Mouse (Mus musculus): ENCODE measurements around the gene Traf3. TPM values are rescaled to one million over a fixed set of nuclear protein-coding genes. Genes with fewer than 3 reads are reported as not detected.

Traf3 gene
- 10 to 100 TPM; 12.5 to 19.0 (median 15.3) TPM for total RNA-seq (2022)

DNA sequence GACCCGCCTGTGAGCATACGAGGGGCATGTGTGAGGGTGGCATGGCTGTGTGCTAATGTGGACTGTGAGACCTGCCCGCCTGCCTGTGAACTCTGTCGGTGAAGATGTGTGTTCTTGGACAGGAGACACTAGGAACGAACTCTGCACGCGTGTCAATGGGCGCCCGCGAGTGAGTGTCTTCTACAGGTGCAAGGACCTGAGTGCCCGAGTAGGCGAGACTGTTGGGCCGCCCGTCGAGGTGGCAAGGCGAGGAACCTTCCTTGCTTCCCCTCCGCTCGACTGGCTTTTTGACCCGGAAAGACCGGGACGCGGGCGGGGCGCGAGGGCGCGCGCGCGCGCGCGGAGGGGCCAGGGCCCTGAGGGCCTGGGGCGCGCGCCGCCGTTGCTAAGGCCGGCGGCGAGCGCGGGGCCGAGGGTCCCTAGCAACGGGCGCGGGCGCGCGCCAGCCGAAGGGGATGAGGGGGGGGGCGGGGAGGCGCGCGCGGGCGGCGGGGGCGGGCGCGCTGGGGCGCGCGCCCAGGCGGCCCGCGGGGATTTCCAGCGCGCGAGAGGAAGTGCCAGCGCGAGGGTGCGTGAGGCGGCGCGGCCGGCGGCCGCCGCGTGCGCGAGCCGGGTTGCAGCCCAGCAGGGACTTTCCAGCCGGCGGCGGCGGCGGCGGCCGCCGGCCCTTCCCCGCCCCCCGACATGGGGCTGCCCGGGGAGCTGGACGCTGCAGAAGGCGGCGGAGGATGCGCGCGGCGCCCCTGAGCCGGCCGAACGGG is at the start of gene Traf3:
Traf3 (plus strand) TSS at position 540 of the 761 bp plus-strand sequence.
- DNase-seq (ENCODE audit: low spot score) = peak; percentile 60

DNA sequence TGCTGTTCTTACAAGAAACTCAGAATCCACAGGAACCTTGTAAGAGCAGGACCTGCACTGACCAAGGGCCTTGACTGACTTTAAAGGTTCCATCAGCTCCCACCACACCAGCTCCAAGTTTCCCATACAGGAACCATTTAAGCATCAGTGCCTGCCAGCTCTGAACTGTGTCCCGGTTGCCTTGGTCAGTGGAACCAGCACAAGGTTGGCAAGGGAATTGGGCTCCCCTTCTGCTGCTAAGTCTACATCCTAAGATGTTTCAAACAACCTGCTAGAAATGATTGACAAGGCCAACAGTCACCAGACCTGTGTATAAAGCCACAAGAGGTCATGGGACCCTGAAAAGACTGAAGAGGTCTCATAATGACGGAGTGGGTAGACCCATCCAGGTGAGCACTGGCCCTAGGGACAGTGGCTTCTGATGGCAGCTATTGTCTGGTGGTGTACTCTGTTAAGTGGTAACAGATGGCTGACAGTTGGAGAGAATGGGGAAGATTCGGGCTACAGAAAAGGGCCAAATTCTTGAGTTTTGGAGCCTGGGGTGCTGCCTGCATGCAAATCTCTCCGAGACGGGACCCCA is 46.6 kb upstream of the Traf3 start:
- no peak for DNase-seq (ENCODE audit: low spot score)

- DNase-seq (ENCODE audit: low spot score) = no peak
These were observed 45.1 kb upstream of the Traf3 start for GRCm38 (mm10) chr12:111120976-111121645.

- no peak for DNase-seq (ENCODE audit: low spot score)
These were observed 43.8 kb upstream of the Traf3 start for GRCm38 (mm10) chr12:111122332-111122852.

- no peak for DNase-seq (ENCODE audit: low spot score)
These were observed 41.4 kb upstream of the Traf3 start for GRCm38 (mm10) chr12:111124601-111125260.

DNA sequence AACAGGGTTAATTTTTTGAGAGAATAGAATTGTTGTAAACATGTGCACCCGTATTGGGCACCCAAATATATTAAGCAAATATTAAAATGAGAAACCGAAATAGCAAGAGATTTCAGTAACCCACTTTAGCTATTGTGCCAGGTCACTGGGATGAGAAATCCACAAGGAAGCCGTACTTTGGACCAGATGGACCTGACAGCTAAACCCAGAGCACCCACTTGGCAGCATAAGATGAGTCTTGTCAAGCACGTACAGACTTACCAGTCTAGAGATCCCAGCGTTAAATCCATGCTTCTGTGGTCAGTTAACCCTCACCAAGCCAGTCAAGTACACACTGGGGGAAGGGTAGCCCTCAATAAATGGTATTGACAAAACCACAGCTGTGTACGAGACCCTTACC is 40.5 kb upstream of the Traf3 start:
- DNase-seq (ENCODE audit: low spot score) = no peak

- DNase-seq (ENCODE audit: low spot score) = peak; percentile 9
These were observed 32.0 kb upstream of the Traf3 start for GRCm38 (mm10) chr12:111134169-111134568.

DNA sequence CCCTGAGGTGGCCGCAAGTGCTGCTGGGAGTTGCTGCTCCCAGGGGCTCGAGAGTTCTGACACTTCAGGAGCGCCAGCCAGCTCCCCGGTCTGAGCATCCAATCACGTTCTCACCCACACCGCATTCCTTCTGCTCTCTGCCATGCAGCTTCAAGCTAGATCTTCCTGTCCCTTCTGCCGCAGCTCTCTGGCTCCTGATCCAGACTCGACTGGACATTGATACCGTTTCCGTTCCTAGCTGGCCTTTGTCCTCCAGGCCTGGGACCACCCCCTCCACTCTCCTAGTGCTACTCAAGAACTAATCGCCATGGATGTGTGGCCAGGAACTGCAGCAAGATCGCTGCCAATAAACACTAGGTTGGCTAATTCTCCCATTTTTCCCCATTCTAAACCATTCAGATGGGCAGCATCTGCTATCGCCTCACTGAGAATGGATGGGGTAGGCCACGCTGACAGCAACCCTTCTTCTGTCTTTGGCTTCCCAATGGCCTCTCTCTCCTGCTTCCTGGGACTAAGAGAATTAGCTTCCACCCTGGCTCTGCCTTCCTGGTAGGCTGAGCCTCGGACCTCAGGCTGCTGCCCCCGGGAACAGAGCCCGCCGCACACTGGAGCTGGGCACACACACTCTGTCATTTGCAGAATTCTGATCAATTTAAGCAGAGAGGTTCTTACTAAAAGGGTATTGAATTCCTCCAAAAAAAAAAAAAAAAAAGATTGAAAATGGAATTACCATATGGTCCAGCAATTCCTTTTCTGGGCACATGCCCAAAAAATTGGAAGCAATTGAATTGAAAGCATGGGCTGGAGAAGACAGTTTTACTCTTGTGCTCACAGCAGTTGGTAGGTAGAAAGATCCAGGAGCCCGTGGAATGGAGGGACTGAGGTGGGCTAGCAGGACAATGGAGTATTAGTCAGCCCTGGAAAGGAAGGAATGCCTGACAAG is 31.1 kb upstream of the Traf3 start:
- peak; percentile 13 for DNase-seq (ENCODE audit: low spot score)

DNA sequence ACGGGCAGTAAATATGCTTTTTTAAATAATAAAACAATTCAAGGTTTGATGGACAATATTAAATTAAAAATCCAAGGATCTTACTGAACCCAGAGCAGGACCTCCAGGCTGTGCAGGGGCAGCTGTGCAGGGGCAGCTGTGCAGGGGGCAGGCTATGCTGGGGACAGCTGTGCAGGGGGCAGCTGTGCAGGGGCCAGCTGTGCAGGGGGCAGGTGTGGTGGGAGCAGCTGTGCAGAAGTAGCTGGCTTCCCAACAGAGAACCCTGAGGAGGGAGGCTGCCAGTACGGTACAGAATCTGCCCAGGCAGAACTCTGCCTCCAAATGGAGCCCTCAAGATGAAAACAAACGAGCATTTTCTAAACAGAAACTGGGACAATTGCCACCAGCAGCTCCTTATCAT is 30.2 kb upstream of the Traf3 start:
- no peak for DNase-seq (ENCODE audit: low spot score)

GRCm38 (mm10) chr12:111137079-111137478 is 29.1 kb upstream of the Traf3 start:
- no peak for DNase-seq (ENCODE audit: low spot score)

DNA sequence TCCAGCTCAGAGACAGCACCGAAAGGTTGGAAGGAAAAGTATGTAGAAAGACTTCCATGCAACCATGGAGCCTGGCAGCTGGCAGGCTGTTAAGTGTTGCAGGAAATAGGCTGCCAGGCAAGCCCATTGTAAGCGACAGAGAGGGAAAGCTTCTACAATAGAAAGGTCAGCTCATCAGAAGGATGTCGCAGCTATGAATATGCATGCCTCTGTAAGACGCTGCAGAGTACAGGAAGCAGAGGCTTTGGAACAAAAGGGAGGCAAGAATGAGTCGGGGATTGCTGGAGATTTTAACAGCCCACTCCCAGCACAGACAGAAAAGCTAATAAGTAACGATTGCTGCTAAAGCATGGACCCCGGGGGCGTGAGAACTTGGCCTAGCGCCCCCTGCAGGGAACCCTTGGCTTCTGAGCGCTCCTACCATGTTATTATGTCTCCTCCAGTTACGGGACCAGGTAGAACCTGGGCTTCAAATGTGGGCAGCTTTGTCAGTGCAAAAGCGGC is 23.1 kb upstream of the Traf3 start:
- no peak for DNase-seq (ENCODE audit: low spot score)

- peak; percentile 36 for DNase-seq (ENCODE audit: low spot score)
These were observed 22.6 kb upstream of the Traf3 start for GRCm38 (mm10) chr12:111143509-111144063.

DNA sequence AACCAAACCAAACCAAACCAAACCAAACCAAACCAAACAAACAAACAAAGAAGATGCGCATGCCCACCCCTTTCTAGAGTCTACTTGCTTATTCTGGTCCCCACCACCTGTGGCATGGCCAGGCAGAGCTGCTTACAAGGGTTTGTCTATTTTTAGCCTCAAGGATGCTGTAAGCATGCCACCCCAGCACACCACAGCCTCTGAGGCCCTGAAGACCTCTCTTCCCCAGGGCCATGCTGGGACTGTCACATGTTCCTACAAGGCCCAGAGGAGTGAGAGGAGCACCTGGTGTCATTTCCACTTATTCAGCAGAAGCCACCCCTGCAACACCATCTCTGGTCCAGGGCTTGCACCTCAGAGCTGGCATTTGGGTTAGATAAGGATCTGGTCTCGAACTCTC is 21.6 kb upstream of the Traf3 start:
- no peak for DNase-seq (ENCODE audit: low spot score)

DNA sequence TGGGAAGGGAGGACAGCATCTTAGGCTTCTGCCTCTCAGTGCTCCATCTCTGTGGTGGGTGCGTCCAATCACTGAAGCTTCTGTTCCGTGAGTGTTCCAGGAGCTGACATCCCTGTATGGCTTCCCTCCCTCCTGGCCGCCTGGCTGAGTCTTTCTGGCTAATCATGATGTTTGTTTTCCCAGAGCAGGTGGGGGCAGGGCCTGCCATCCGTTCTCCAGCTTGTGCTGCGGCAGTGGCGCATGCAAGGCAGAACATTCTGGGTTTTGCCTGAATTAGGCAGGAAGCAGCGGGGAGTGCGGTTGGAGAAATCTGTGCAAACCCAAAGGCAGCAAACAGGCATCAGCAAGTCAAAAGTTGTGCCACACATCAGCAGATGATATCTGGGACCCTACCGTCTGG is 20.9 kb upstream of the Traf3 start:
- no peak for DNase-seq (ENCODE audit: low spot score)

DNA sequence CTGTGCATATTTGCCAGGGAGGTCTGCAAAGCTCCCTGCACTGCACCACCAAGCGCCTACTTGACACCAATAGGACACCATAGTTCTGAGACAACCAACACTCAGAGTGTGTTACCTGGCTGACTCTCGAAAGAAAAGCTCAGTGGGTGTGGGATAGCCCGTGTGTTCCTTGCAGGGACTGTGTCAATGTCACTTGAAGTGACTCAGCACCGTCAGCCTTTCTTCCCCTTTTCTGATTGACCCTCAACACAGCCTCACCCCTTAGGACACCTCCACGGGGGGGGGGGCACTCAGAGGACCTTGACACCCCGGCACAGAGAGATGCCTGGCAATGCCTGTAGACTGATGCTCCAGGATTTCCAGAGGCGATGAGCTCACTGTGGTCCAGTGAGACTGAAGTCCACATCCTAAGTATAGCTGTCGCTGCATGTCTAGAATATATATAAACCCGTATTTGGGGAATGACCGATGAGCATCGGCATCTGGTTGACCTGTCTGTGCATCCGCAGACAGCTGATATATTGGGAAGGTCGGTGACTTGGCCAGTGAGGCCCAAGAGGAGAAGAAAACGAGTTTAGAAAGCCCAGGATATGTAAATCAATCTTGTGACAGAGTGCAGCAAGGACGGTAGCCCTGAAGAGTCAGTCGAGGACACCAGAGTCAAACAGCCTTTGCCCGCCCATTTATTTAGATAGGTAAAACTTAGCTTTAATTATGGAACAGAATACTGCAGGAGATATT is 16.5 kb upstream of the Traf3 start:
- DNase-seq (ENCODE audit: low spot score) = no peak

GRCm38 (mm10) chr12:111150236-111150596 is 16.0 kb upstream of the Traf3 start:
- DNase-seq (ENCODE audit: low spot score) = no peak

DNA sequence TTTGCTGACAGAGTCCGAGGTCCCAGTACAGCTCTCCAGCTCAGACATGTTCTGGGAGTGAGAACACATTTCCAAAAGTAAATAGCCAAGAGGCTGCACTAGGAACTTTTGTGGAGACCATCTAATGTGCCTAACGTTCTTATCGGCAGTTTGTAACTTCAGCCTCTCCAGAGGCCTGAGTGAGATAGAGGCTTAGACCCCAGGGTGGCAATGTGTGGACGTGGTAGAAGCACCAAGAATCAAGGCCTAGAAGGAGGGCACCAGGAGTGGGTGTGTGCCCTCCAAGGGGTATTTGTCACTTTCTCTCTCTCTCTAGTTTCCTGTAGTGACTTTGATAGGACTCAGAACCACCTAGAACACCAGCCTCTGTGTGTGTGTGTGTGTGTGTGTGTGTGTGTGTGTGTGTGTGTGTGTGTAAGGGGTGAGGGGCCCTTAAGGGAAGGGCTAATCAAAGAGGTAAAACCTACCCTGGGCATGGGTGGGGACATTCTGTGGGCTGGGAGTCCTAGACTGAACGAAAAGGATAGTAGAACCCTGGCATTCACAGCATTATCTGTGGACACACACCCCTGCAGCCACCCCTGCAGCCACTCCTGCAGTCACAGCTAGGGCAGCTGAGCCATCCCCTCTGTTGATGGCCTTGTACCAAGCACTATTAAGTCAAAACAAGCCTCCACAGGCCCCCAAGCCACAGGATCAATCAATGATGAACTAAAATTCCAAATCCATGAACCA is 14.6 kb upstream of the Traf3 start:
- DNase-seq (ENCODE audit: low spot score) = no peak

GRCm38 (mm10) chr12:111152579-111152978 is 13.6 kb upstream of the Traf3 start:
- DNase-seq (ENCODE audit: low spot score) = no peak

All from heart, adult 8-10 months (tissue).